Mouse (Mus musculus) midbrain, embryonic 16.5 days (tissue): ENCODE measurements around the gene Olr1. TPM values are rescaled to one million over a fixed set of nuclear protein-coding genes. Genes with fewer than 3 reads are reported as not detected.

ENCODE experiments used
- ATAC-seq: fragments of 200-750 bp; cut with Nextera tagmentation; 2 replicates; pipeline ENCODE4 v1.8.0; 2017; ENCODE audit warnings: moderate TSS enrichment
- H3K27ac ChIP-seq: fragments of 300-500 bp; sonication (generic); 2 replicates; pipeline ENCODE4 v1.5.1; 2014; ENCODE audit warnings: mild to moderate bottlenecking, low read length, mixed read lengths
- H3K27me3 ChIP-seq: fragments of 300-500 bp; sonication (generic); 2 replicates; pipeline ENCODE4 v1.6.1; 2014; ENCODE audit warnings: low read depth, low read length, mixed read lengths; ENCODE audit not compliant: control insufficient read depth, insufficient read depth
- H3K36me3 ChIP-seq: fragments of 300-500 bp; sonication (generic); 2 replicates; pipeline ENCODE4 v1.6.1; 2014; ENCODE audit warnings: mild to moderate bottlenecking, low read length, moderate library complexity, mixed read lengths; ENCODE audit not compliant: control insufficient read depth, insufficient read depth
- H3K4me1 ChIP-seq: fragments of 300-500 bp; sonication (generic); 2 replicates; pipeline ENCODE4 v1.6.1; 2014; ENCODE audit warnings: mild to moderate bottlenecking, low read length, mixed read lengths; ENCODE audit not compliant: control insufficient read depth, insufficient read depth
- H3K4me2 ChIP-seq: fragments of 300-500 bp; sonication (generic); 2 replicates; pipeline ENCODE4 v1.6.1; 2014; ENCODE audit warnings: mild to moderate bottlenecking, low read length, mixed read lengths
- H3K4me3 ChIP-seq: fragments of 300-500 bp; sonication (generic); 2 replicates; pipeline ENCODE4 v1.5.1; 2014; ENCODE audit warnings: low read depth, mild to moderate bottlenecking, low read length, moderate library complexity, mixed read lengths
- H3K9ac ChIP-seq: fragments of 300-500 bp; sonication (generic); 2 replicates; pipeline ENCODE4 v1.6.1; 2014; ENCODE audit warnings: low read depth, low read length, mixed read lengths
- H3K9me3 ChIP-seq: fragments of 300-500 bp; sonication (generic); replicated peaks from 2 replicates; pipeline ENCODE4 v1.6.1; 2014; ENCODE audit warnings: mild to moderate bottlenecking, low read length, mixed read lengths; ENCODE audit not compliant: control insufficient read depth, poor library complexity, severe bottlenecking
- WGBS: fragments of 180-500 bp; shearing (Covaris S2); extraction: QIAGEN DNeasy Blood & Tissue Kit; methylation state at CpG from one replicate; pipeline ENCODE4 v1.1.7; 2014; 5-methylcytosine and 5-hydroxymethylcytosine counted together
- polyA plus RNA-seq: library from polyadenylated mRNA; unstranded; fragments of >200 nt; fragmentation: Nextera tagmentation; extraction: Ambion mirVana; gene quantifications from 2 replicates; pipeline ENCODE4 v1.2.1, GENCODE M21; 2015

Gene Olr1
- polyA plus RNA-seq, 1 experiment from 2014 or later: not detected

- WGBS: 93% methylated on average over 3 of the region's 3 CpGs
- H3K36me3 ChIP-seq: no peaks in the 10 kb centered on the region
- H3K9ac ChIP-seq: no peak overlapping the region
- H3K4me3 ChIP-seq: no peak overlapping the region
- ATAC-seq: no peak
- no peaks in the 10 kb centered on the region for H3K27me3 ChIP-seq
- H3K4me2 ChIP-seq: no peak overlapping the region
- H3K27ac ChIP-seq: no peak overlapping the region
- H3K9me3 ChIP-seq: no peaks in the 10 kb centered on the region
- H3K4me1 ChIP-seq: no peaks in the 10 kb centered on the region
Measured at GRCm38 (mm10) chr6:129436025-129436424, 70.9 kb downstream of the Olr1 start.

Other genes with a start within 250 kb of the Olr1 start
- gene Cd69, start 231.7 kb downstream of the Olr1 start, polyA plus RNA-seq: not detected in 2 replicates
- gene 4922502D21Rik, start 175.4 kb downstream of the Olr1 start, polyA plus RNA-seq: not detected in 2 replicates
- gene Clec12a, start 164.5 kb downstream of the Olr1 start, polyA plus RNA-seq: 0.28 and 0.40 TPM in 2 replicates
- gene Clec12b, start 121.3 kb downstream of the Olr1 start, polyA plus RNA-seq: 0.45 TPM in 1 of 2 replicates, not detected in the other
- 0.34 and 0.65 TPM in 2 replicates for gene Clec1b, start 109.9 kb downstream of the Olr1 start, polyA plus RNA-seq
- 0.45 and 0.47 TPM in 2 replicates for gene Clec9a, start 98.3 kb downstream of the Olr1 start, polyA plus RNA-seq
- 1.6 and 2.1 TPM in 2 replicates for gene Clec1a, start 55.2 kb downstream of the Olr1 start, polyA plus RNA-seq
- not detected in 2 replicates for gene Tmem52b, start 5.4 kb upstream of the Olr1 start, polyA plus RNA-seq
- 226 and 237 TPM in 2 replicates for gene Gabarapl1, start 26.0 kb upstream of the Olr1 start, polyA plus RNA-seq
- not detected in 2 replicates for gene Klre1, start 70.7 kb upstream of the Olr1 start, polyA plus RNA-seq
- gene Klrd1, start 84.6 kb upstream of the Olr1 start, polyA plus RNA-seq: not detected in 2 replicates
- gene Klrk1, start 116.7 kb upstream of the Olr1 start, polyA plus RNA-seq: 0.19 and 0.24 TPM in 2 replicates
- not detected in 2 replicates for gene Klrc3, start 136.2 kb upstream of the Olr1 start, polyA plus RNA-seq
- gene Klrc2, start 153.5 kb upstream of the Olr1 start, polyA plus RNA-seq: not detected in 2 replicates
- not detected in 2 replicates for gene Klrc1, start 171.8 kb upstream of the Olr1 start, polyA plus RNA-seq
- not detected in 2 replicates for gene Klri1, start 210.0 kb upstream of the Olr1 start, polyA plus RNA-seq
- gene Klri2, start 233.3 kb upstream of the Olr1 start, polyA plus RNA-seq: not detected in 2 replicates